In genomic region chr8:125516115-125516905, GRCm38 (mm10) we compare ENCODE assay signal across 16 mouse cellular contexts. TPM values are rescaled to one million over a fixed set of nuclear protein-coding genes. Genes with fewer than 3 reads are reported as not detected.
A peak's percentile ranks its signal among the peaks of the same experiment; 100 is the strongest.
DNase-seq lines count a peak whose midpoint lies in the region; ATAC-seq and TF ChIP-seq lines count a peak whose summit lies in the region.
"Had no signal": no experiment of that assay in that cellular context is flagged by ENCODE, and none has a peak within 500 bp of the region (broad histone marks: within the 10 kb centered on the region; RNA-seq: fewer than 3 reads in every experiment).

No protein-coding gene starts in this region.

- peak in 1 of 2 experiments; percentile 51 for DNase-seq in cerebellum, adult 2 months
- DNase-seq in cerebellum, adult 11-12 months: no peak
- no peak for DNase-seq in heart, postnatal 4 days
- no peak for DNase-seq in lung, adult 2 months
- DNase-seq: gastrocnemius, postnatal 25 days; kidney, postnatal 25 days; liver, postnatal 0 days had no signal

- H3K36me3 ChIP-seq in heart, embryonic 12.5 days: 0 out of 2 replicates have a peak, but pooled peaks cover 4% of the 10 kb centered on the region
- no peaks in the 10 kb centered on the region for H3K36me3 ChIP-seq in lung, embryonic 15.5 days
- H3K36me3 ChIP-seq in stomach, embryonic 15.5 days: no peaks in the 10 kb centered on the region
- H3K36me3 ChIP-seq: embryonic facial prominence, embryonic 12.5 days; hindbrain, embryonic 15.5 days; limb, embryonic 15.5 days had no signal

- peak overlapping the region; percentile 33; the same call in 1 of the 2 replicates for H3K27ac ChIP-seq in cerebellum, adult 2 months (ENCODE audit: insufficient read depth, low read length)
- peak overlapping the region; percentile 71 for H3K27ac ChIP-seq in heart, embryonic 12.5 days (ENCODE audit: poor library complexity, severe bottlenecking)
- H3K27ac ChIP-seq in lung, embryonic 15.5 days: 0 out of 2 replicates have a peak overlapping the region, but pooled peaks have one; percentile 49
- H3K27ac ChIP-seq in stomach, embryonic 15.5 days: peak overlapping the region; percentile 33; the same call in 1 of the 2 replicates
- H3K27ac ChIP-seq: embryonic facial prominence, embryonic 12.5 days; hindbrain, embryonic 15.5 days; limb, embryonic 15.5 days had no signal

- H3K4me3 ChIP-seq in cerebellum, adult 2 months (replicated peaks; ENCODE audit: insufficient read depth, low read depth, low read length): no peak overlapping the region
- H3K4me3 ChIP-seq in heart, embryonic 12.5 days: no peak overlapping the region
- H3K4me3 ChIP-seq in lung, embryonic 15.5 days: no peak overlapping the region
- no peak overlapping the region for H3K4me3 ChIP-seq in lung, adult 2 months (replicated peaks; ENCODE audit: extremely low read depth, low read depth, low read length)
- no peak overlapping the region for H3K4me3 ChIP-seq in stomach, embryonic 15.5 days (replicated peaks)
- H3K4me3 ChIP-seq: embryonic facial prominence, embryonic 12.5 days; hindbrain, embryonic 15.5 days; limb, embryonic 15.5 days; megakaryocyte, embryonic 14.5 days had no signal

- no peak for TF ChIP-seq CTCF in cerebellum, adult 2 months (IDR thresholded peaks at IDR 0.05; ENCODE audit: borderline replicate concordance, insufficient read depth, low read depth, low read length)
- TF ChIP-seq CTCF in lung, adult 2 months (IDR thresholded peaks at IDR 0.05; ENCODE audit: insufficient read depth, low read length): no peak

- no peak overlapping the region for H3K4me2 ChIP-seq in heart, embryonic 12.5 days
- H3K4me2 ChIP-seq in lung, embryonic 15.5 days: no peak overlapping the region
- H3K4me2 ChIP-seq in stomach, embryonic 15.5 days: no peak overlapping the region
- H3K4me2 ChIP-seq: embryonic facial prominence, embryonic 12.5 days; hindbrain, embryonic 15.5 days; limb, embryonic 15.5 days had no signal

- H3K4me1 ChIP-seq in cerebellum, adult 2 months (ENCODE audit: control insufficient read depth, insufficient read depth, low read length): peaks cover 51% of the 10 kb centered on the region
- peaks cover 88% of the 10 kb centered on the region for H3K4me1 ChIP-seq in heart, embryonic 12.5 days (replicated peaks)
- peaks cover 54% of the 10 kb centered on the region for H3K4me1 ChIP-seq in lung, embryonic 15.5 days
- peaks cover 41% of the 10 kb centered on the region for H3K4me1 ChIP-seq in lung, adult 2 months (ENCODE audit: control insufficient read depth, insufficient read depth, low read length)
- peaks cover 15% of the 10 kb centered on the region for H3K4me1 ChIP-seq in stomach, embryonic 15.5 days

- WGBS in cerebellum, adult 2 months: 42% methylated on average over 6 of the region's 6 CpGs
- 65% methylated on average over 6 of the region's 6 CpGs for WGBS in heart, embryonic 12.5 days
- 55% methylated on average over 6 of the region's 6 CpGs for WGBS in lung, embryonic 15.5 days
- WGBS in lung, adult 2 months: 65% methylated on average over 6 of the region's 6 CpGs
- WGBS in stomach, embryonic 15.5 days: 49% methylated on average over 6 of the region's 6 CpGs

- no peak for TF ChIP-seq POLR2A in cerebellum, adult 2 months (IDR thresholded peaks at IDR 0.05; ENCODE audit: borderline replicate concordance, insufficient read depth, low read length)
- TF ChIP-seq POLR2A in lung, adult 2 months (IDR thresholded peaks at IDR 0.05; ENCODE audit: borderline replicate concordance, extremely low read depth, low read depth, low read length): no peak

- no peaks in the 10 kb centered on the region for H3K27me3 ChIP-seq in cerebellum, adult 2 months (ENCODE audit: control insufficient read depth, insufficient read depth, low read length)
- no peaks in the 10 kb centered on the region for H3K27me3 ChIP-seq in heart, embryonic 12.5 days (replicated peaks)
- H3K27me3 ChIP-seq in lung, embryonic 15.5 days: no peaks in the 10 kb centered on the region
- H3K27me3 ChIP-seq in stomach, embryonic 15.5 days (replicated peaks): no peaks in the 10 kb centered on the region
- H3K27me3 ChIP-seq: embryonic facial prominence, embryonic 12.5 days; hindbrain, embryonic 15.5 days; limb, embryonic 15.5 days had no signal

- H3K9me3 ChIP-seq in heart, embryonic 12.5 days (replicated peaks): no peaks in the 10 kb centered on the region
- no peaks in the 10 kb centered on the region for H3K9me3 ChIP-seq in lung, embryonic 15.5 days
- no peaks in the 10 kb centered on the region for H3K9me3 ChIP-seq in stomach, embryonic 15.5 days
- H3K9me3 ChIP-seq: embryonic facial prominence, embryonic 12.5 days; hindbrain, embryonic 15.5 days; limb, embryonic 15.5 days had no signal

- no peak for ATAC-seq in heart, embryonic 12.5 days (ENCODE audit: insufficient number of reproducible peaks, low FRiP score)
- ATAC-seq in lung, embryonic 15.5 days (ENCODE audit: borderline replicate concordance, extremely low read depth, low FRiP score, low TSS enrichment): no peak
- no peak for ATAC-seq in stomach, embryonic 15.5 days (ENCODE audit: insufficient read depth, low FRiP score, low read depth)
- ATAC-seq: intestine, postnatal 0 days; liver, postnatal 0 days; midbrain, embryonic 16.5 days had no signal

- H3K9ac ChIP-seq in heart, embryonic 12.5 days: no peak overlapping the region
- no peak overlapping the region for H3K9ac ChIP-seq in lung, embryonic 15.5 days
- no peak overlapping the region for H3K9ac ChIP-seq in stomach, embryonic 15.5 days
- H3K9ac ChIP-seq: embryonic facial prominence, embryonic 12.5 days; hindbrain, embryonic 15.5 days; limb, embryonic 15.5 days; liver, postnatal 0 days had no signal

RNA-seq across cellular contexts. Expression of gene Sipa1l2, which starts 53.3 kb away (rescaled TPM):
- polyA plus RNA-seq in cerebellum, adult 2 months (2012; rRNA removed): 33.3 and 35.6 TPM in 2 replicates
- polyA plus RNA-seq in heart, embryonic 12.5 days (2016; fragmentation: Nextera tagmentation; extraction: Ambion mirVana): 32.8 and 36.0 TPM in 2 replicates
- total RNA-seq in heart, postnatal 4 days (2021): 10 to 100 TPM; 70.1 to 72.6 TPM
- polyA plus RNA-seq in lung, embryonic 15.5 days (2015; fragmentation: Nextera tagmentation; extraction: Ambion mirVana): 13.4 and 15.6 TPM in 2 replicates
- 36.3 and 38.6 TPM in 2 replicates for polyA plus RNA-seq in lung, adult 2 months (2012; rRNA removed)
- 8.3 and 9.7 TPM in 2 replicates for polyA plus RNA-seq in stomach, embryonic 15.5 days (2015; fragmentation: Nextera tagmentation; extraction: Ambion mirVana)
